Mouse (Mus musculus): Measurements from ENCODE around the gene 4930524B15Rik. TPM values are rescaled to one million over a fixed set of nuclear protein-coding genes. Genes with fewer than 3 reads are reported as not detected.
A peak's percentile ranks its signal among the peaks of the same experiment; 100 is the strongest.

The 4930524B15Rik gene
- polyA plus RNA-seq (2012; fragmentation: generic; extraction: Trizol) = not detected
- long read RNA-seq, experiment 1 = 0 reads
- long read RNA-seq, experiment 2 = 0 reads

GRCm38 (mm10) chr11:31965256-31966134 is at the start of gene 4930524B15Rik:
Gene 4930524B15Rik, plus strand, starts transcription at chr11:31965592.
- H3K79me2 ChIP-seq (ENCODE audit: control insufficient read depth, insufficient read depth) = no peaks in the 10 kb centered on the region
- H3K4me3 ChIP-seq (ENCODE audit: insufficient read depth, poor library complexity, severe bottlenecking) = no peak within 1 kb of the TSS
- TF ChIP-seq MAX (IDR thresholded peaks at IDR 0.05) (no peak), CTCF (IDR thresholded peaks at IDR 0.05; ENCODE audit: control insufficient read depth, insufficient read depth, insufficient read length) (no peak), MYOG (IDR thresholded peaks at IDR 0.05; ENCODE audit: control insufficient read depth, extremely low read depth, insufficient read length) (no peak), CEBPB (IDR thresholded peaks at IDR 0.05; ENCODE audit: low read depth) (no peak), FOSL1 (IDR thresholded peaks at IDR 0.05; ENCODE audit: insufficient read depth, low read length, poor library complexity, severe bottlenecking) (no peak), USF1 (IDR thresholded peaks at IDR 0.05; ENCODE audit: low read depth) (no peak), MYOD1 (IDR thresholded peaks at IDR 0.05; ENCODE audit: control insufficient read depth, insufficient read length, low read depth) (no peak)
- no peaks in the 10 kb centered on the region for H3K36me3 ChIP-seq (ENCODE audit: control insufficient read depth, insufficient read depth)
- H3K79me3 ChIP-seq (ENCODE audit: low read depth) = no peaks in the 10 kb centered on the region
- H3ac ChIP-seq (ENCODE audit: control insufficient read depth, insufficient read length, low read depth) = no peak within 1 kb of the TSS
- H3K27me3 ChIP-seq (ENCODE audit: control insufficient read depth, insufficient read depth, insufficient read length) = no peaks in the 10 kb centered on the region

GRCm38 (mm10) chr11:31917769-31918168 is 47.6 kb upstream of the 4930524B15Rik start:
- H3ac ChIP-seq (ENCODE audit: control insufficient read depth, insufficient read length, low read depth) = no peak overlapping the region
- no peaks in the 10 kb centered on the region for H3K79me2 ChIP-seq (ENCODE audit: control insufficient read depth, insufficient read depth)
- no peak overlapping the region for H3K4me3 ChIP-seq (ENCODE audit: insufficient read depth, poor library complexity, severe bottlenecking)
- H3K79me3 ChIP-seq (ENCODE audit: low read depth) = no peaks in the 10 kb centered on the region
- TF ChIP-seq MAX (IDR thresholded peaks at IDR 0.05) = no peak
- no peak for TF ChIP-seq CTCF (IDR thresholded peaks at IDR 0.05; ENCODE audit: control insufficient read depth, insufficient read depth, insufficient read length)
- no peak for TF ChIP-seq MYOG (IDR thresholded peaks at IDR 0.05; ENCODE audit: control insufficient read depth, extremely low read depth, insufficient read length)
- TF ChIP-seq FOSL1 (IDR thresholded peaks at IDR 0.05; ENCODE audit: insufficient read depth, low read length, poor library complexity, severe bottlenecking) = peak; percentile 73
- TF ChIP-seq CEBPB (IDR thresholded peaks at IDR 0.05; ENCODE audit: low read depth) = peak; percentile 1
- TF ChIP-seq MYOD1 (IDR thresholded peaks at IDR 0.05; ENCODE audit: control insufficient read depth, insufficient read length, low read depth) = no peak
- no peak for TF ChIP-seq USF1 (IDR thresholded peaks at IDR 0.05; ENCODE audit: low read depth)
- no peaks in the 10 kb centered on the region for H3K36me3 ChIP-seq (ENCODE audit: control insufficient read depth, insufficient read depth)
- H3K27me3 ChIP-seq (ENCODE audit: control insufficient read depth, insufficient read depth, insufficient read length) = no peaks in the 10 kb centered on the region

GRCm38 (mm10) chr11:31930051-31930450 is 35.3 kb upstream of the 4930524B15Rik start:
- no peaks in the 10 kb centered on the region for H3K79me2 ChIP-seq (ENCODE audit: control insufficient read depth, insufficient read depth)
- no peak overlapping the region for H3ac ChIP-seq (ENCODE audit: control insufficient read depth, insufficient read length, low read depth)
- no peak overlapping the region for H3K4me3 ChIP-seq (ENCODE audit: insufficient read depth, poor library complexity, severe bottlenecking)
- TF ChIP-seq USF1 (IDR thresholded peaks at IDR 0.05; ENCODE audit: low read depth) (no peak), CTCF (IDR thresholded peaks at IDR 0.05; ENCODE audit: control insufficient read depth, insufficient read depth, insufficient read length) (no peak), MYOG (IDR thresholded peaks at IDR 0.05; ENCODE audit: control insufficient read depth, extremely low read depth, insufficient read length) (no peak), CEBPB (IDR thresholded peaks at IDR 0.05; ENCODE audit: low read depth) (no peak), MYOD1 (IDR thresholded peaks at IDR 0.05; ENCODE audit: control insufficient read depth, insufficient read length, low read depth) (no peak), FOSL1 (IDR thresholded peaks at IDR 0.05; ENCODE audit: insufficient read depth, low read length, poor library complexity, severe bottlenecking) (no peak)
- peaks cover 11% of the 10 kb centered on the region for H3K36me3 ChIP-seq (ENCODE audit: control insufficient read depth, insufficient read depth)
- H3K27me3 ChIP-seq (ENCODE audit: control insufficient read depth, insufficient read depth, insufficient read length) = no peaks in the 10 kb centered on the region
- no peaks in the 10 kb centered on the region for H3K79me3 ChIP-seq (ENCODE audit: low read depth)

- no peak overlapping the region for H3ac ChIP-seq (ENCODE audit: control insufficient read depth, insufficient read length, low read depth)
- H3K36me3 ChIP-seq (ENCODE audit: control insufficient read depth, insufficient read depth) = peaks cover 8% of the 10 kb centered on the region
- no peak for TF ChIP-seq FOSL1 (IDR thresholded peaks at IDR 0.05; ENCODE audit: insufficient read depth, low read length, poor library complexity, severe bottlenecking)
- TF ChIP-seq CEBPB (IDR thresholded peaks at IDR 0.05; ENCODE audit: low read depth) = no peak
- TF ChIP-seq USF1 (IDR thresholded peaks at IDR 0.05; ENCODE audit: low read depth) = no peak
- no peak for TF ChIP-seq CTCF (IDR thresholded peaks at IDR 0.05; ENCODE audit: control insufficient read depth, insufficient read depth, insufficient read length)
- TF ChIP-seq MAX (IDR thresholded peaks at IDR 0.05) = no peak
- no peak for TF ChIP-seq MYOD1 (IDR thresholded peaks at IDR 0.05; ENCODE audit: control insufficient read depth, insufficient read length, low read depth)
- no peak for TF ChIP-seq MYOG (IDR thresholded peaks at IDR 0.05; ENCODE audit: control insufficient read depth, extremely low read depth, insufficient read length)
- no peaks in the 10 kb centered on the region for H3K79me3 ChIP-seq (ENCODE audit: low read depth)
- H3K79me2 ChIP-seq (ENCODE audit: control insufficient read depth, insufficient read depth) = no peaks in the 10 kb centered on the region
- H3K4me3 ChIP-seq (ENCODE audit: insufficient read depth, poor library complexity, severe bottlenecking) = no peak overlapping the region
- no peaks in the 10 kb centered on the region for H3K27me3 ChIP-seq (ENCODE audit: control insufficient read depth, insufficient read depth, insufficient read length)
Observed at GRCm38 (mm10) chr11:31935652-31936051, 29.7 kb upstream of the 4930524B15Rik start.

- TF ChIP-seq MYOG (IDR thresholded peaks at IDR 0.05; ENCODE audit: control insufficient read depth, extremely low read depth, insufficient read length) = no peak
- no peak for TF ChIP-seq FOSL1 (IDR thresholded peaks at IDR 0.05; ENCODE audit: insufficient read depth, low read length, poor library complexity, severe bottlenecking)
- TF ChIP-seq CTCF (IDR thresholded peaks at IDR 0.05; ENCODE audit: control insufficient read depth, insufficient read depth, insufficient read length) = no peak
- TF ChIP-seq CEBPB (IDR thresholded peaks at IDR 0.05; ENCODE audit: low read depth) = no peak
- TF ChIP-seq MYOD1 (IDR thresholded peaks at IDR 0.05; ENCODE audit: control insufficient read depth, insufficient read length, low read depth) = no peak
- TF ChIP-seq USF1 (IDR thresholded peaks at IDR 0.05; ENCODE audit: low read depth) = no peak
- TF ChIP-seq MAX (IDR thresholded peaks at IDR 0.05) = no peak
- Histone ChIP-seq H3ac (ENCODE audit: control insufficient read depth, insufficient read length, low read depth) (no peak overlapping the region), H3K4me3 (ENCODE audit: insufficient read depth, poor library complexity, severe bottlenecking) (no peak overlapping the region), H3K27me3 (ENCODE audit: control insufficient read depth, insufficient read depth, insufficient read length) (no peaks in the 10 kb centered on the region), H3K79me2 (ENCODE audit: control insufficient read depth, insufficient read depth) (no peaks in the 10 kb centered on the region), H3K36me3 (ENCODE audit: control insufficient read depth, insufficient read depth) (no peaks in the 10 kb centered on the region), H3K79me3 (ENCODE audit: low read depth) (no peaks in the 10 kb centered on the region)
Observed at GRCm38 (mm10) chr11:31936910-31937525, 28.4 kb upstream of the 4930524B15Rik start.

Measured in C2C12 (cell line).